In genomic region chr9:102834742-102835591, GRCm38 (mm10) we compare ENCODE assay signal across 8 mouse cellular contexts. TPM values are rescaled to one million over a fixed set of nuclear protein-coding genes. Genes with fewer than 3 reads are reported as not detected.
A peak's percentile ranks its signal among the peaks of the same experiment; 100 is the strongest.
DNase-seq lines count a peak whose midpoint lies in the region; ATAC-seq and TF ChIP-seq lines count a peak whose summit lies in the region.

TSS of gene Ryk (plus strand) at chr9:102834917.

- no peak for TF ChIP-seq EP300 in lung, postnatal 0 days (IDR thresholded peaks at IDR 0.05)

- H3K4me1 ChIP-seq in hindbrain, embryonic 11.5 days (replicated peaks; ENCODE audit: control insufficient read depth, insufficient read depth, low read length): 0 out of 2 replicates have a peak, but pooled peaks cover 2% of the 10 kb centered on the region
- H3K4me1 ChIP-seq in lung, postnatal 0 days (ENCODE audit: insufficient read depth, low read depth, low read length): peaks cover 18% of the 10 kb centered on the region

- no peaks in the 10 kb centered on the region for H3K9me3 ChIP-seq in hindbrain, embryonic 11.5 days (ENCODE audit: control insufficient read depth, low read length)
- no peaks in the 10 kb centered on the region for H3K9me3 ChIP-seq in lung, postnatal 0 days (ENCODE audit: low read length)

- peak within 1 kb of the TSS; percentile 83 for H3K27ac ChIP-seq in hindbrain, embryonic 11.5 days (ENCODE audit: low read depth, low read length)
- peak within 1 kb of the TSS; percentile 88 for H3K27ac ChIP-seq in lung, postnatal 0 days (ENCODE audit: low read length)

- H3K4me2 ChIP-seq in hindbrain, embryonic 11.5 days (replicated peaks; ENCODE audit: low read depth, low read length): peak within 1 kb of the TSS; percentile 83
- H3K4me2 ChIP-seq in lung, postnatal 0 days (replicated peaks; ENCODE audit: low read depth, low read length): peak within 1 kb of the TSS; percentile 80

- 1% methylated on average over 47 of the region's 119 CpGs for WGBS in hindbrain, embryonic 11.5 days
- under 1% methylated on average over 64 of the region's 119 CpGs for whole genome bisulfite sequencing in lung, postnatal 0 days

- peak; percentile 81 for ATAC-seq in hindbrain, embryonic 11.5 days (ENCODE audit: low FRiP score)
- peak; percentile 92 for ATAC-seq in lung, postnatal 0 days

- no peak for TF ChIP-seq CTCF in lung, postnatal 0 days (IDR thresholded peaks at IDR 0.05)

- peak within 1 kb of the TSS; percentile 81 for H3K4me3 ChIP-seq in hindbrain, embryonic 11.5 days (ENCODE audit: low read depth, low read length)
- peak within 1 kb of the TSS; percentile 92 for H3K4me3 ChIP-seq in lung, postnatal 0 days (ENCODE audit: low read depth, low read length)

- H3K36me3 ChIP-seq in hindbrain, embryonic 11.5 days (ENCODE audit: control insufficient read depth, insufficient read depth, low read length): no peaks in the 10 kb centered on the region
- no peaks in the 10 kb centered on the region for H3K36me3 ChIP-seq in lung, postnatal 0 days (ENCODE audit: insufficient read depth, low read length)

- peak within 1 kb of the TSS; percentile 92 for H3K9ac ChIP-seq in hindbrain, embryonic 11.5 days (ENCODE audit: low read depth, low read length)
- H3K9ac ChIP-seq in lung, postnatal 0 days (replicated peaks; ENCODE audit: low read depth): peak within 1 kb of the TSS; percentile 86

- DNase-seq in WW6 (ENCODE audit: low read depth, low spot score): peak; percentile 22
- peak; percentile 88 for DNase-seq in cerebellum, adult 9-11 months
- DNase-seq in frontal cortex, postnatal 14 days (ENCODE audit: low spot score in 2 of 2): peak; percentile 47 to 63
- DNase-seq in hindbrain, embryonic 11.5 days (ENCODE audit: low spot score): peak; percentile 91
- peak; percentile 75 to 76 for DNase-seq in layer of hippocampus, postnatal 14 days (ENCODE audit: low spot score in 2 of 2)
- DNase-seq in lung, postnatal 0 days (ENCODE audit: low spot score): peak; percentile 78
- peak; percentile 59 for DNase-seq in retina, postnatal 7 days (ENCODE audit: low read depth, low spot score)
- peak; percentile 63 for DNase-seq in urinary bladder, postnatal 25 days (ENCODE audit: low spot score)

- no peaks in the 10 kb centered on the region for H3K27me3 ChIP-seq in hindbrain, embryonic 11.5 days (ENCODE audit: control insufficient read depth, insufficient read depth, low read length)
- H3K27me3 ChIP-seq in lung, postnatal 0 days (replicated peaks; ENCODE audit: insufficient read depth, low read length): no peaks in the 10 kb centered on the region

RNA-seq across cellular contexts. Expression of gene Ryk, which starts in this region (rescaled TPM):
- polyA plus RNA-seq in hindbrain, embryonic 11.5 days (2014; fragmentation: Nextera tagmentation; extraction: Ambion mirVana): 25.3 and 26.5 TPM in 2 replicates
- 10 to 100 TPM; 36.0 to 40.0 TPM for total RNA-seq in layer of hippocampus, postnatal 14 days (2021)
- polyA plus RNA-seq in lung, postnatal 0 days (2015; fragmentation: Nextera tagmentation; extraction: Ambion mirVana): 23.2 and 23.9 TPM in 2 replicates

Comparison
In these comparisons a context has a peak if more than half of its experiments do, and no peak if none do; other contexts are left out.
1. Peak in every context shown above with its lines: DNase-seq, ATAC-seq, H3K4me3 ChIP-seq and H3K27ac ChIP-seq.
2. DNase-seq: peak in every context shown above with its lines; median percentile 91 in hindbrain, embryonic 11.5 days; 88 in cerebellum, adult 9-11 months; 78 in lung, postnatal 0 days; 76 in layer of hippocampus, postnatal 14 days; 63 in urinary bladder, postnatal 25 days; 59 in retina, postnatal 7 days; 55 in frontal cortex, postnatal 14 days; 22 in WW6.